Mouse (Mus musculus) liver, embryonic 14.5 days (tissue): ENCODE measurements at regions not wholly inside any gene's neighbourhood (a gene's known extent, or its start where the extent isn't known, plus 50 kb on each side); places are given as distances from the start of the nearest gene placed in this dataset.

Experiments used
- ATAC-seq: fragments of 200-750 bp; cut with Nextera tagmentation; 2 replicates; pipeline ENCODE4 v1.8.0; 2017; ENCODE audit warnings: moderate number of reproducible peaks, mild to moderate bottlenecking, moderate library complexity; ENCODE audit not compliant: insufficient read depth
- DNase-seq, 3 experiments: peaks; one replicate each; pipeline ENCODE4 v3.0.0-alpha.2; 2012 to 2013; ENCODE audit warnings: low read depth in 3 of 3, low spot score in 3 of 3
- H3K27ac ChIP-seq: fragments of 300-500 bp; sonication (generic); 2 replicates; pipeline ENCODE4 v1.5.1; 2014; ENCODE audit warnings: moderate library complexity, mild to moderate bottlenecking, control low read depth, inconsistent platforms
- H3K27me3 ChIP-seq: fragments of 300-500 bp; sonication (generic); 2 replicates; pipeline ENCODE4 v1.6.1; 2014; ENCODE audit warnings: mild to moderate bottlenecking, low read length, moderate library complexity; ENCODE audit not compliant: control insufficient read depth, insufficient read depth
- H3K36me3 ChIP-seq: fragments of 300-500 bp; sonication (generic); replicated peaks from 2 replicates; pipeline ENCODE4 v1.6.1; 2014; ENCODE audit warnings: low read depth; ENCODE audit not compliant: control insufficient read depth, insufficient read depth
- H3K4me1 ChIP-seq, 2 experiments: fragments of 200-500 bp in 1 of 2; fragments of 300-500 bp in 1 of 2; sonication (generic) in 1 of 2; replicated peaks; 2 replicates each; pipeline ENCODE4 v1.6.1; 2012 to 2014; ENCODE audit warnings: antibody characterized with exemption in 1 of 2, inconsistent platforms in 1 of 2, low read length in 1 of 2; ENCODE audit not compliant: control insufficient read depth in 2 of 2, insufficient read depth in 2 of 2
- H3K4me2 ChIP-seq: fragments of 300-500 bp; sonication (generic); 2 replicates; pipeline ENCODE4 v1.6.1; 2014; ENCODE audit warnings: low read depth, mild to moderate bottlenecking, control low read depth, moderate library complexity
- H3K4me3 ChIP-seq, 2 experiments: fragments of 200-500 bp in 1 of 2; fragments of 300-500 bp in 1 of 2; sonication (generic) in 1 of 2; 2 replicates each; pipeline ENCODE4 v1.5.1; 2012 to 2014; ENCODE audit warnings: low read depth in 2 of 2, low read length in 2 of 2, mild to moderate bottlenecking in 2 of 2, control low read depth in 1 of 2, inconsistent platforms in 1 of 2, moderate library complexity in 1 of 2; ENCODE audit not compliant: insufficient read depth in 1 of 2
- H3K9ac ChIP-seq: fragments of 300-500 bp; sonication (generic); replicated peaks from 2 replicates; pipeline ENCODE4 v1.6.1; 2014; ENCODE audit warnings: mild to moderate bottlenecking, control low read depth, moderate library complexity
- H3K9me3 ChIP-seq: fragments of 300-500 bp; sonication (generic); 2 replicates; pipeline ENCODE4 v1.6.1; 2016; ENCODE audit warnings: low read length, mixed read lengths; ENCODE audit not compliant: control insufficient read depth
- CTCF ChIP-seq: IDR thresholded peaks from 2 replicates; pipeline ENCODE4 v1.5.1; 2016; ENCODE audit warnings: antibody characterized with exemption, low read depth, control low read depth
- EP300 ChIP-seq: IDR thresholded peaks from 2 replicates; pipeline ENCODE4 v1.6.1; 2016; ENCODE audit warnings: antibody characterized with exemption, low read depth
- WGBS: fragments of 180-500 bp; shearing (Covaris S2); extraction: QIAGEN DNeasy Blood & Tissue Kit; methylation state at CpG from one replicate; pipeline ENCODE4 v1.1.7; 2014; ENCODE audit not compliant: insufficient replicate concordance; 5-methylcytosine and 5-hydroxymethylcytosine counted together

- H3K36me3 ChIP-seq = no peaks in the 10 kb centered on the region
- no peak overlapping the region for H3K27ac ChIP-seq
- ATAC-seq (no peak), DNase-seq (no peak)
- no peak overlapping the region for H3K4me3 ChIP-seq
- TF ChIP-seq CTCF = no peak
- TF ChIP-seq EP300 = no peak
- 75% methylated on average over 7 of the region's 7 CpGs for WGBS
- H3K4me2 ChIP-seq = no peak overlapping the region
- no peaks in the 10 kb centered on the region for H3K4me1 ChIP-seq
- H3K9ac ChIP-seq = no peak overlapping the region
- H3K9me3 ChIP-seq = no peaks in the 10 kb centered on the region
- H3K27me3 ChIP-seq = no peaks in the 10 kb centered on the region
Measured at GRCm38 (mm10) chr3:35152191-35152590, 502.0 kb downstream of the Sox2 start.

- H3K27ac ChIP-seq = no peak overlapping the region
- no peak overlapping the region for H3K4me3 ChIP-seq
- no peaks in the 10 kb centered on the region for H3K27me3 ChIP-seq
- DNase-seq = no peak
- H3K9ac ChIP-seq = no peak overlapping the region
- no peaks in the 10 kb centered on the region for H3K9me3 ChIP-seq
- no peaks in the 10 kb centered on the region for H3K36me3 ChIP-seq
- H3K4me2 ChIP-seq = no peak overlapping the region
- 38% methylated on average over 6 of the region's 6 CpGs for WGBS
- no peaks in the 10 kb centered on the region for H3K4me1 ChIP-seq
- TF ChIP-seq EP300 = no peak
- TF ChIP-seq CTCF = no peak
- ATAC-seq = no peak
Measured at GRCm38 (mm10) chr3:35154266-35154665, 504.1 kb downstream of the Sox2 start.

GRCm38 (mm10) chr3:35168676-35169075, 518.5 kb downstream of the Sox2 start:
- DNase-seq (no peak), ATAC-seq (no peak)
- Histone ChIP-seq H3K4me1 (no peaks in the 10 kb centered on the region), H3K27ac (no peak overlapping the region), H3K27me3 (no peaks in the 10 kb centered on the region), H3K9ac (no peak overlapping the region), H3K36me3 (no peaks in the 10 kb centered on the region), H3K9me3 (no peaks in the 10 kb centered on the region), H3K4me2 (no peak overlapping the region), H3K4me3 (no peak overlapping the region)
- TF ChIP-seq EP300 = no peak
- no peak for TF ChIP-seq CTCF
- 58% methylated on average over 1 of the region's 1 CpGs for WGBS

GRCm38 (mm10) chr3:35178759-35179440, 528.7 kb downstream of the Sox2 start:
- Histone ChIP-seq H3K4me2 (no peak overlapping the region), H3K27ac (no peak overlapping the region), H3K9ac (no peak overlapping the region), H3K4me1 (no peaks in the 10 kb centered on the region), H3K4me3 (no peak overlapping the region), H3K27me3 (no peaks in the 10 kb centered on the region), H3K36me3 (no peaks in the 10 kb centered on the region), H3K9me3 (no peaks in the 10 kb centered on the region)
- ATAC-seq = no peak
- no peak for DNase-seq
- TF ChIP-seq CTCF (no peak), EP300 (no peak)
- 68% methylated on average over 12 of the region's 12 CpGs for WGBS

DNA sequence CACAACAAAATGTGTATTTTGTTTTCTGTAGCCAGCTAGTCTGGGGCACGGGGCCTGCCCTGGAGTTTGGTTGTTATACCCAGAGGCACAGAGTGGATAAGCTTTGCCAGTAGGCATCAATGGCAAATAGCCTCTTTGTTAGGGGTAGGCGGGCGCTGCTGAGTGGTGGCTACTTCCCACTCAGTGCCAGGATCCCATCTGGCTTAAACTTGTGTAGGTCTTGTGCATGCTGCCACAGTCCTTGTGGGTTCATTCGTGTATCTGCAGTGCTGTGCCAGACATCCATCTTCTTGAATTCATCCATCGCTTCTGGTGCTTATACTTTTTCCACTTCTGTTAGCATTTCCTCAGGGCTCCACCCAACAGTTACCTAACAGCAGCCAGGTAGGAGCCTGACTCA, 545.4 kb upstream of the Atp11b start:
- Histone ChIP-seq H3K4me3 (no peak overlapping the region), H3K9ac (no peak overlapping the region), H3K4me1 (no peaks in the 10 kb centered on the region), H3K9me3 (no peaks in the 10 kb centered on the region), H3K36me3 (no peaks in the 10 kb centered on the region), H3K4me2 (no peak overlapping the region), H3K27ac (no peak overlapping the region), H3K27me3 (no peaks in the 10 kb centered on the region)
- WGBS = 54% methylated on average over 5 of the region's 5 CpGs
- no peak for DNase-seq
- no peak for ATAC-seq
- TF ChIP-seq CTCF (no peak), EP300 (no peak)
